Mouse (Mus musculus): ENCODE data around the gene Eml1. TPM values are rescaled to one million over a fixed set of nuclear protein-coding genes. Genes with fewer than 3 reads are reported as not detected.

Gene Eml1
- polyA plus RNA-seq, 2 experiments: 38.4 to 44.4 TPM

DNA sequence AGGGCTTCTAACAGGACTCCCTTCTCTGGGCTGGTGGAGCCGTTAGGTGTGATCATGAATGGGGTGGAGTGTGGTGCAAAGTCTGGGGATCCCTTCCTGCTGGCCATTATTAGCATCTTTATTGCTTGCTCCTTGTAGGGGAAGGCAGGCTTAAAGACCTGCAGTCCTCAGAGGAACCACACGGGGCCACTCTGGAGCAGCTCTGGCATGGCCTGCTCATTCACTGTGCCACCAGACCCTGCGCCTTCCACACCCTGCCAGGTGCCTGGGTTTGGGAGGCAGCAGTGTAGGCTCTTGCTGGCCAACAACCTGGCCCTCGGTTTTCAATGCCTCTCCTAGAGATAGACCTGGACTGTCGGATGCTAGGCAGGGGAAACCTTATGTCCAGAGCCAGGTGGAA is 7.0 kb upstream of the Eml1 start:
- Histone ChIP-seq H3K27ac (replicated peaks; ENCODE audit: low read depth, low read length) (no peak overlapping the region), H3K36me3 (ENCODE audit: control insufficient read depth, insufficient read depth, low read length) (no peaks in the 10 kb centered on the region), H3K27me3 (ENCODE audit: control insufficient read depth, insufficient read depth, low read length) (no peaks in the 10 kb centered on the region), H3K9ac (ENCODE audit: low read depth, low read length, severe bottlenecking) (no peak overlapping the region), H3K9me3 (ENCODE audit: control insufficient read depth, low read length) (no peaks in the 10 kb centered on the region), H3K4me2 (replicated peaks; ENCODE audit: low read depth, low read length, severe bottlenecking) (no peak overlapping the region), H3K4me1 (ENCODE audit: control insufficient read depth, insufficient read depth, low read length) (peaks cover 11% of the 10 kb centered on the region; the same call in 1 of the 2 replicates), H3K4me3 (replicated peaks; ENCODE audit: low read length) (no peak overlapping the region)
- ATAC-seq (ENCODE audit: low FRiP score, low read depth) (peak; percentile 80; the same call in 1 of the 2 replicates), DNase-seq (ENCODE audit: low spot score) (peak; percentile 86)
- 6% methylated on average over 5 of the region's 5 CpGs for WGBS
- TF ChIP-seq POLR2A (IDR thresholded peaks at IDR 0.05; ENCODE audit: borderline replicate concordance, extremely low read depth, insufficient read depth, insufficient read length): no peak

GRCm38 (mm10) chr12:108365340-108365739 is 5.4 kb upstream of the Eml1 start:
- no peak overlapping the region for H3K27ac ChIP-seq (replicated peaks; ENCODE audit: low read depth, low read length)
- peak; percentile 35; the same call in 1 of the 2 replicates for ATAC-seq (ENCODE audit: low FRiP score, low read depth)

GRCm38 (mm10) chr12:108365868-108366267 is 4.9 kb upstream of the Eml1 start:
- no peak for DNase-seq (ENCODE audit: low spot score)
- Histone ChIP-seq H3K27me3 (ENCODE audit: control insufficient read depth, insufficient read depth, low read length) (no peaks in the 10 kb centered on the region), H3K4me1 (ENCODE audit: control insufficient read depth, insufficient read depth, low read length) (peaks cover 21% of the 10 kb centered on the region), H3K36me3 (ENCODE audit: control insufficient read depth, insufficient read depth, low read length) (no peaks in the 10 kb centered on the region), H3K4me3 (replicated peaks; ENCODE audit: low read length) (no peak overlapping the region), H3K27ac (replicated peaks; ENCODE audit: low read depth, low read length) (no peak overlapping the region), H3K9me3 (ENCODE audit: control insufficient read depth, low read length) (no peaks in the 10 kb centered on the region), H3K4me2 (replicated peaks; ENCODE audit: low read depth, low read length, severe bottlenecking) (no peak overlapping the region), H3K9ac (ENCODE audit: low read depth, low read length, severe bottlenecking) (no peak overlapping the region)
- ATAC-seq (ENCODE audit: low FRiP score, low read depth): no peak
- 59% methylated on average over 7 of the region's 7 CpGs for WGBS
- TF ChIP-seq POLR2A (IDR thresholded peaks at IDR 0.05; ENCODE audit: borderline replicate concordance, extremely low read depth, insufficient read depth, insufficient read length): no peak

More at GRCm38 (mm10) chr12:108365340-108365739, 5.4 kb upstream of the Eml1 start:
- no peak overlapping the region for H3K4me2 ChIP-seq (replicated peaks; ENCODE audit: low read depth, low read length, severe bottlenecking)
- H3K4me3 ChIP-seq (replicated peaks; ENCODE audit: low read length): no peak overlapping the region
- H3K36me3 ChIP-seq (ENCODE audit: control insufficient read depth, insufficient read depth, low read length): no peaks in the 10 kb centered on the region
- DNase-seq (ENCODE audit: low spot score): peak; percentile 66
- 13% methylated on average over 3 of the region's 3 CpGs for WGBS
- no peaks in the 10 kb centered on the region for H3K9me3 ChIP-seq (ENCODE audit: control insufficient read depth, low read length)
- no peaks in the 10 kb centered on the region for H3K27me3 ChIP-seq (ENCODE audit: control insufficient read depth, insufficient read depth, low read length)
- no peak for TF ChIP-seq POLR2A (IDR thresholded peaks at IDR 0.05; ENCODE audit: borderline replicate concordance, extremely low read depth, insufficient read depth, insufficient read length)
- H3K9ac ChIP-seq (ENCODE audit: low read depth, low read length, severe bottlenecking): no peak overlapping the region
- H3K4me1 ChIP-seq (ENCODE audit: control insufficient read depth, insufficient read depth, low read length): peaks cover 16% of the 10 kb centered on the region

- Histone ChIP-seq H3K9me3 (ENCODE audit: control insufficient read depth, low read length) (no peaks in the 10 kb centered on the region), H3K27me3 (ENCODE audit: control insufficient read depth, insufficient read depth, low read length) (no peaks in the 10 kb centered on the region), H3K9ac (ENCODE audit: low read depth, low read length, severe bottlenecking) (no peak overlapping the region), H3K36me3 (ENCODE audit: control insufficient read depth, insufficient read depth, low read length) (no peaks in the 10 kb centered on the region), H3K4me1 (ENCODE audit: control insufficient read depth, insufficient read depth, low read length) (peaks cover 22% of the 10 kb centered on the region), H3K4me2 (replicated peaks; ENCODE audit: low read depth, low read length, severe bottlenecking) (no peak overlapping the region), H3K4me3 (replicated peaks; ENCODE audit: low read length) (no peak overlapping the region), H3K27ac (replicated peaks; ENCODE audit: low read depth, low read length) (no peak overlapping the region)
- DNase-seq (ENCODE audit: low spot score): no peak
- no peak for TF ChIP-seq POLR2A (IDR thresholded peaks at IDR 0.05; ENCODE audit: borderline replicate concordance, extremely low read depth, insufficient read depth, insufficient read length)
- 82% methylated on average over 2 of the region's 2 CpGs for WGBS
- no peak for ATAC-seq (ENCODE audit: low FRiP score, low read depth)
Measured at GRCm38 (mm10) chr12:108367909-108368308, 2.8 kb upstream of the Eml1 start.

DNA sequence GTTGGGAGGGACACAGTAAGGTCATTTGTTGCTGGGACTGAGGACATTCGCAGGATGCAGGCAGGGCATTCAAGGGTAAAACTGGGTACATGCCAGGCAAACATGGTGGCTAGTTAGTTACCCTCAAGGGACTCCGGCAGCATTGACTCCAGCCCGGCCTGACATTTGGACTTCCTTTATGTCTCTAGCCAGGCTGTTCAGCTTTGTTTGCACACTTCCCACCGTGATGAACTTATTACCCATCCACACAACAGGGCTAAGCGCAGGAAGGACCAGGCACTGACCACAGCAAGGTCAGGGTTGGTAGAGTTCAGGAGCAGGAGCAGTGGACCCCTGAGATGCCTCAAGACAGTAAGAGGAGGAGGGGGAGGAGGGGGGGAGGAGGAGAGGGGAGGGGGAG is 1.8 kb upstream of the Eml1 start:
- WGBS: 61% methylated on average over 5 of the region's 5 CpGs
- ATAC-seq (ENCODE audit: low FRiP score, low read depth) (no peak), DNase-seq (ENCODE audit: low spot score) (no peak)
- H3K27ac ChIP-seq (replicated peaks; ENCODE audit: low read depth, low read length): no peak overlapping the region
- no peaks in the 10 kb centered on the region for H3K36me3 ChIP-seq (ENCODE audit: control insufficient read depth, insufficient read depth, low read length)
- peaks cover 28% of the 10 kb centered on the region for H3K4me1 ChIP-seq (ENCODE audit: control insufficient read depth, insufficient read depth, low read length)
- no peak for TF ChIP-seq POLR2A (IDR thresholded peaks at IDR 0.05; ENCODE audit: borderline replicate concordance, extremely low read depth, insufficient read depth, insufficient read length)
- H3K4me3 ChIP-seq (replicated peaks; ENCODE audit: low read length): no peak overlapping the region
- H3K4me2 ChIP-seq (replicated peaks; ENCODE audit: low read depth, low read length, severe bottlenecking): no peak overlapping the region
- H3K9me3 ChIP-seq (ENCODE audit: control insufficient read depth, low read length): no peaks in the 10 kb centered on the region
- no peaks in the 10 kb centered on the region for H3K27me3 ChIP-seq (ENCODE audit: control insufficient read depth, insufficient read depth, low read length)
- H3K9ac ChIP-seq (ENCODE audit: low read depth, low read length, severe bottlenecking): no peak overlapping the region

DNA sequence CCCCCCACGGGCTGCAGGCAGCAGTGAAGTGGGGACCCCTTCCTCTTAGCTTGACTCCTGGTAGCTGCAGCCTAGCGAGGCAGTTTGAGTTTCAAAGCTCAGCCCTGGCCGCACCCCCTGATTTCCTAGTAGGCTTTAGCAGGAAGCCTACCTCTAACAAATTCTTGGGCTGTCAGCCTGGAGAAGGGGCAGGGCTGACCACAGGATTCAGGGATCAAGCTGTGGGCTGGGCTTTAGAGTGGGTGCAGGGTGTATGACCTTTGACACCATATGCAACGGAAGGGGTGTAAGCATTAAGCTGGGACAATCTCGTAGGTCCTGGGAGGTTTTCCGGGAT is 640 bp downstream of the Eml1 start:
- H3K27me3 ChIP-seq (ENCODE audit: control insufficient read depth, insufficient read depth, low read length): no peaks in the 10 kb centered on the region
- no peaks in the 10 kb centered on the region for H3K9me3 ChIP-seq (ENCODE audit: control insufficient read depth, low read length)
- TF ChIP-seq POLR2A (IDR thresholded peaks at IDR 0.05; ENCODE audit: borderline replicate concordance, extremely low read depth, insufficient read depth, insufficient read length): no peak
- 69% methylated on average over 6 of the region's 6 CpGs for WGBS
- H3K4me1 ChIP-seq (ENCODE audit: control insufficient read depth, insufficient read depth, low read length): peaks cover 26% of the 10 kb centered on the region
- no peak overlapping the region for H3K4me2 ChIP-seq (replicated peaks; ENCODE audit: low read depth, low read length, severe bottlenecking)
- H3K36me3 ChIP-seq (ENCODE audit: control insufficient read depth, insufficient read depth, low read length): no peaks in the 10 kb centered on the region
- H3K9ac ChIP-seq (ENCODE audit: low read depth, low read length, severe bottlenecking): no peak overlapping the region
- H3K4me3 ChIP-seq (replicated peaks; ENCODE audit: low read length): no peak overlapping the region
- H3K27ac ChIP-seq (replicated peaks; ENCODE audit: low read depth, low read length): no peak overlapping the region
- no peak for ATAC-seq (ENCODE audit: low FRiP score, low read depth)
- DNase-seq (ENCODE audit: low spot score): no peak
